Mouse (Mus musculus) C2C12 (cell line): ENCODE data around the gene Hnrnpa0.

Experiments used
- CTCF ChIP-seq: IDR thresholded peaks from one replicate; pipeline ENCODE4 v1.5.1; 2011; ENCODE audit not compliant: control insufficient read depth, insufficient read depth, insufficient read length
- MAX ChIP-seq: IDR thresholded peaks from one replicate; pipeline ENCODE4 v1.6.1; 2011; ENCODE audit warnings: mild to moderate bottlenecking, control low read depth
- MYOG ChIP-seq: IDR thresholded peaks from one replicate; pipeline ENCODE4 v1.6.1; 2011; ENCODE audit not compliant: control insufficient read depth, insufficient read length; ENCODE audit errors: extremely low read depth
- USF1 ChIP-seq: IDR thresholded peaks from one replicate; pipeline ENCODE4 v1.6.1; 2011; ENCODE audit warnings: low read depth, mild to moderate bottlenecking, control low read depth, moderate library complexity

GRCm38 (mm10) chr13:58149033-58149558, 20.7 kb upstream of the Hnrnpa0 start:
- TF ChIP-seq USF1, result no peak
- TF ChIP-seq CTCF, result no peak
- TF ChIP-seq MYOG, result no peak
- TF ChIP-seq MAX, result no peak
